Mouse (Mus musculus) kidney, adult 9 months (tissue): ENCODE measurements around the gene Grm5.

Experiments used
- DNase-seq: peaks from one replicate; pipeline ENCODE4 v3.0.0; 2022

Grm5 gene

GRCm38 (mm10) chr7:87937415-87937814, 353.4 kb downstream of the Grm5 start:
- no peak for DNase-seq

GRCm38 (mm10) chr7:87938265-87938664, 354.3 kb downstream of the Grm5 start:
- no peak for DNase-seq

- DNase-seq = no peak
Measured at GRCm38 (mm10) chr7:87950205-87950604, 366.2 kb downstream of the Grm5 start.

- DNase-seq = no peak
Measured at GRCm38 (mm10) chr7:87973216-87973615, 389.2 kb downstream of the Grm5 start.

DNA sequence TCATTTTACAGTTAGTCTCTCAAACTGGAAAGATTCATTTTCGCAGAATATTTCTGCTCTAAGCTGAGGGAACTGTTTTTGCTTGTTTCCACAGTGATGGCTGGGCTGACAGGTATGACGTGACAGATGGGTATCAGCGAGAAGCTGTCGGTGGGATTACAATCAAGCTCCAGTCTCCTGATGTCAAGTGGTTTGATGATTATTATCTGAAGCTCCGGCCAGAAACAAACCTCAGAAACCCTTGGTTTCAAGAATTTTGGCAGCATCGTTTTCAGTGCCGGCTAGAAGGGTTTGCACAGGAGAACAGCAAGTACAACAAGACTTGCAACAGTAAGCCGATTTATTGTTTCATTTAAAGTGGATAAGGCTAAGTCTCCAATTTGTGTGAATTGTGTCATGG, 391.1 kb downstream of the Grm5 start:
- DNase-seq = no peak

GRCm38 (mm10) chr7:87983494-87983893, 399.5 kb downstream of the Grm5 start:
- DNase-seq = no peak

GRCm38 (mm10) chr7:88014451-88014850, 430.5 kb downstream of the Grm5 start:
- DNase-seq = no peak

DNA sequence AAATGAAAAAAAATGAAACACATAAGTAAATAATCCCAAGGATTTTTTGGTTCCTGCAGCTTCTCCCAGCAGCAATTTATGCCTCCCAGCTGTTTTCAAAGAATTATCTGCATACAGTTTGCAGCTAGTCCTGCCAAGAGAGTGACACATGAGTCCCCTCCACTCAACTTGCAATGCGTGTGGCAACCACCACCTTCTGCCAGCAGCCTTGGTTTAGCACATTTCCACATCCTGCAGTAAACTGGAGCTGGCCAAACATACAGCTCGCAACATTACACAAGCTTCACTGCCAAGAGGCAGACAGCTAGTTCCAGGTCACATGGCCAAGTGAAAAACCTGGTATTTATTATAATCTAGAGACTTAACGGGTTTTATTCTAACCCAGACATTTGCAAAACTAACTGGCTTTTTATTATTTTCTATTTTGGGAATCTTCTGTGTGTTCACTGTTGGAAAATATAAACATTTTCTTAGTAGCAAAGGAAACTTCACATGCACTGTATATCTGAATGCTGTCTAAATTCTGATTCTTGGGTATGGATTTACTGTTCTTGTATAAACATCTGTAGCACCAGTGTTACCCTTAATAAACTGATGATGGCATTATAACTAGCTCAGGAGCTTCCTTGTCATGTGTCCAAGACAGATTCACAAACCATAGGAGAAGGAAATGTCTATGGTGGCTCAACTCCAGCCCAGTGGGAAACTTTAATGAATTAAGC, 443.6 kb downstream of the Grm5 start:
- DNase-seq = no peak

- DNase-seq = no peak
Measured at GRCm38 (mm10) chr7:88047366-88047765, 463.4 kb downstream of the Grm5 start.

DNA sequence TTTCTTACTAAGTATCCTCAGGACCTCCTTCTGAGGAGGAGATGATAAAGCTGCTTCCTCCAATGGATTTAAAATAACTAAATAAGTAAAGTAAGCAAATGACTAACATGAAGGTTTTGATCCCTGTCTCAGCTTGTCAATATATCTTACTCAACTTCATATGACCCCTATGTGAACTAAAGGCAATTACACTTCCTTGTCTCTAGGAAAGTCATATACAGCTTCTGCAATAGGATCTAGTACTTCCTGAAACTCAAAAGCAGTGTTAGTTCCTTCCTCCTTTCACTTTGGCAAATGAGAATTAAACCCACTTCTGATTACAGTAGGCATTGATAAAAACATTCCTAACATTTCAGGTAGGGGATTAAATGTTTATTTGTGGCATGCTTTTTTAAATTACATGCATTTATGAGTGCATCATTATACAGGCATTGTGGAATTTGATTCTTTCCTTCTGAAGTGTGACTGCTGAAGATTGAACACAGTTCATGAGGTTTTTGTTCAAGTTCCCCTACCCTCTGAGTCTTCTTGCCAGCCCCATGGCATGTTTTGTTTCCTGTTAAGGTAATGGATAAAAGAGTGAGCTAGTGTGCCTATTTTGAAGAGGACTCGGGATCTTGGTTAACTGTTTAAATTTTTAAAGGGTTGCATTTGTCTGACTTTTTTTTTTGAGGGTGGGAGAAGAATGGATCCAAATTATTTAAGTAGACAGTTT, 470.4 kb downstream of the Grm5 start:
- DNase-seq = no peak

GRCm38 (mm10) chr7:88056438-88056837, 472.5 kb downstream of the Grm5 start:
- DNase-seq = no peak

DNA sequence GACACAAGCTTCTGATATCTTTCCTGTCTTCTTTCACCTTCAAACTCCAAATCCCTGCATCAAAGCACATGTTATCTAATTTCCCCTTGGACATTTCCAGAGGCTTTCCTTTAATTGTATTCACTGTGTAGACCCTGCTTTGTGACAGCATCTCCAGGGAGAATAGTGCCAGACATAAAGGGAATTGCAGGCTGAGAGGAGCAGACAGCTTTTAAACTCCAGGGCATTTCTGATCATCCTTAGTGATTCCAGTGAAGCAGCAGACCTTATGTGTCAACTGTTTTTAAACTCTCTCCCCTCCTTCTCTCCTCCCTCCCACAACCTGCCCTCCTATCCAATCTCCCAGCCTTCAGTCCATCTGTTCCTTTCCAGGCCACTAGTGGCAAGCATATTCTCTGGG, 507.1 kb downstream of the Grm5 start:
- no peak for DNase-seq

GRCm38 (mm10) chr7:88096536-88097107, 512.7 kb downstream of the Grm5 start:
- no peak for DNase-seq

GRCm38 (mm10) chr7:88097715-88098114, 513.7 kb downstream of the Grm5 start:
- DNase-seq = peak; percentile 64

- no peak for DNase-seq
Measured at GRCm38 (mm10) chr7:88116724-88117409, 532.9 kb downstream of the Grm5 start.

DNA sequence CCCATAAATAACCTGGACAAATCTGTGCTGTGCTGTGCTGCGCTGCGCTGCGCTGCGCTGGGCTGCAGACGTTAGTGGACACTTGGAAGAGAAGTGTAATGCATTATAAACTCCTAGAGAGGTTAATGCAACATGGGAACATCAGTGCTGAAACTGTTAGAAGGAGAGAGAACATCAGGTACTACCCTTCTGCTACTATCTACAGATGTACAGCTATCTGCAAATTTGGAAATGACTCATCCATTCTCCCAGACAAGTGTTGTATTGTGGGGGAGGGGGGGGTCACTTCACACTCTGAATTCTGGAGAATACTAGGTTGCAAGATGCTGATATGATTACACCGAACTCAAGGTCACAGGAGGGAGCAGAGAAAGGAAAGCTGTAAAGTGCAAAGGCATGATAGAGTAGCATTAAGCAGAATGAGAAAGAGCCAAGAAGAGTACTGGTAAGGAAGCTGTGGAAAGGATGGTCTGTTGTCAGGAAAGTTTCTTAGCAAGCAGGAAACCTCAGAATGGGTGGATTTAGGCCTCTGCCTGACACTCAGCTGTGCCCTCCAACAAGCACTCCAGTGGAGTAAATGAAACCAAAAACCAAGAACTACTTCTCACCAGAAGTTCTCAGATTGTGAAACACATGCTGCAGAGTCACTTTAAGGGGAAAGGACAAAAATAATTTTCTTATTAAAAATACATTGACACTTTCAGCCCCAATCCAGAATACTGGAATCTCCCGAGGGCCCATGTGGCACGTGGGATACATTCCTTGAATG, 544.3 kb downstream of the Grm5 start:
- DNase-seq = no peak

GRCm38 (mm10) chr7:88129536-88130487, 545.8 kb downstream of the Grm5 start:
- no peak for DNase-seq

- DNase-seq = no peak
Measured at GRCm38 (mm10) chr7:88130488-88130849, 546.5 kb downstream of the Grm5 start.

DNA sequence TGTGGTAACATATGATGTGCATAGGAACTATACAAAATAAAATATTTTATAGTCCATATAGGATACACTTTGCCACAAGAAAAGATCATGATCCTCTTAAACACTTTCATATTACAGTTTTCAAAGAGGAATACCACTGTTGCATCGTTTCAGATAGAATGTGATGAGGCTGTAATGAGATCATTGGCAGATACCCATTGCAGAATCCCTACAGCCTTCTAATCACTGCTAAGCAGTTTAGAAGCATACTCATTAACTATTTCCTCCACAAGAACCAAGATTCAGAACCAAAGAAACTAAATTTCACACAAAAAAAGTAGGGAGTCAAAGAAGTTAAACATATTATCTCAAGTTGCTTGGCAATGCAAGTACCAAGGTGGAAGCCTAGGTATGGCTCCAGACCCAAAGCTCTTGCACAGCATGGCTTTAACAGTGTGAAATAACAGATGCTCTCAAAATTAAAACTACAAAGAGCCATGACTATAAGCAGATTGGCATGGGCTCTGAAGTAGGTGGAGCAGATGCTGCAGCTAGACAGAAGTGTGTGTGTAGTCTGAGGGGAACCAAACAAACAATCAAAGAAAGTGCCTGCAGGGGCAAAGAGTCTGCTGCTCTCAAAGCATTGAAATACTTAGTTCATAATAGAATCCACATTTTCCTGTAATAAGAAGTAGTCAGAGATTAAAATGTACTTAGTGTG, 575.7 kb downstream of the Grm5 start:
- DNase-seq = no peak

DNA sequence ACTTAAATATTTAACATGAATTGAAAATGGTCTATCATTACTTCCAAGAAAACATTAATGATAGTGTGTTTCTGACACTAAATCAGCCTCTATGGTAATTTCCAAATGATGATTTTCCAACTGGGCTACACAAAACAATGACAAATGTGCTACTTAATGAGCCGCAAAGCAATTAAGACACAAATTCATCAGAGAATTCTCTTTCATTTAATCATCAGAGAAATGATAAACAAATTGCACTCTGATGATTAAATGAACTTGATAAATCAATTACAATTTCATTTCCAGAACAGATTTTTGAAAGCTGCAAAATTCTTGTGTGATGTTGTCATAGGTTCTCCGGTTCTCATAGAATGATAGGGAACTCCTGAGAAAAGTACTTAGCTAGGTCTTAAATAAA, 577.6 kb downstream of the Grm5 start:
- DNase-seq = no peak
